Mouse (Mus musculus) G1E (cell line): ENCODE measurements at regions not wholly inside any gene's neighbourhood (a gene's known extent, or its start where the extent isn't known, plus 50 kb on each side); places are given as distances from the start of the nearest gene placed in this dataset.

Source experiments
- ATAC-seq: 2 replicates; pipeline ENCODE4 v1.8.0; 2016; ENCODE audit warnings: mild to moderate bottlenecking; ENCODE audit not compliant: insufficient number of reproducible peaks, poor library complexity, low FRiP score, severe bottlenecking; ENCODE audit errors: extremely low read depth
- DNase-seq: peaks from one replicate; pipeline ENCODE4 v3.0.0; 2012; ENCODE audit warnings: low spot score
- H3K27me3 ChIP-seq: 2 replicates; pipeline ENCODE4 v1.6.1; 2012; ENCODE audit warnings: mild to moderate bottlenecking, low read length, inconsistent platforms; ENCODE audit not compliant: insufficient read depth
- H3K36me3 ChIP-seq: replicated peaks from 2 replicates; pipeline ENCODE3; 2012; ENCODE audit warnings: mild to moderate bottlenecking, inconsistent platforms
- H3K4me1 ChIP-seq: 2 replicates; pipeline ENCODE4 v1.6.1; 2012; ENCODE audit warnings: low read depth, low read length, inconsistent platforms, mixed read lengths; ENCODE audit not compliant: insufficient read depth
- H3K4me3 ChIP-seq: 2 replicates; pipeline ENCODE4 v1.5.1; 2012; ENCODE audit warnings: low read depth, mild to moderate bottlenecking, inconsistent platforms, low read length, moderate library complexity, mixed read lengths
- H3K9me3 ChIP-seq: replicated peaks from 2 replicates; pipeline ENCODE4 v1.6.1; 2012; ENCODE audit warnings: inconsistent platforms
- CTCF ChIP-seq: IDR thresholded peaks from 2 replicates; pipeline ENCODE4 v1.5.1; 2012; ENCODE audit warnings: low read depth, low read length, inconsistent platforms, mixed read lengths
- GATA1 ChIP-seq: IDR thresholded peaks from 2 replicates; pipeline ENCODE4 v1.6.1; 2012; ENCODE audit warnings: borderline replicate concordance, low read length, inconsistent platforms, mixed read lengths
- GATA2 ChIP-seq: IDR thresholded peaks from 2 replicates; pipeline ENCODE4 v1.6.1; 2012; ENCODE audit warnings: low read depth, low read length, inconsistent platforms, borderline replicate concordance
- POLR2AphosphoS5 ChIP-seq: IDR thresholded peaks from 2 replicates; pipeline ENCODE4 v1.6.1; 2012; ENCODE audit warnings: low read depth, low read length, inconsistent platforms; ENCODE audit not compliant: insufficient replicate concordance
- TAL1 ChIP-seq: conservative IDR thresholded peaks from 2 replicates; pipeline ENCODE4 v1.6.1; 2012; ENCODE audit warnings: low read depth, low read length, inconsistent platforms, mixed read lengths

- no peak for ATAC-seq
- DNase-seq = no peak
- TF ChIP-seq GATA2 (no peak), POLR2AphosphoS5 (no peak)
Observed at GRCm38 (mm10) chr4:10285562-10285961, 588.7 kb upstream of the 2610301B20Rik start.

GRCm38 (mm10) chr4:10290326-10290725 is 584.0 kb upstream of the 2610301B20Rik start:
- no peak overlapping the region for H3K4me3 ChIP-seq
- TF ChIP-seq POLR2AphosphoS5 (no peak), TAL1 (no peak), GATA1 (no peak), CTCF (no peak), GATA2 (no peak)
- no peaks in the 10 kb centered on the region for H3K4me1 ChIP-seq
- no peaks in the 10 kb centered on the region for H3K36me3 ChIP-seq
- H3K9me3 ChIP-seq = no peaks in the 10 kb centered on the region
- DNase-seq (no peak), ATAC-seq (no peak)
- no peaks in the 10 kb centered on the region for H3K27me3 ChIP-seq

More at GRCm38 (mm10) chr4:10285562-10285961, 588.7 kb upstream of the 2610301B20Rik start:
- Histone ChIP-seq H3K9me3 (no peaks in the 10 kb centered on the region), H3K4me3 (no peak overlapping the region), H3K36me3 (no peaks in the 10 kb centered on the region), H3K4me1 (no peaks in the 10 kb centered on the region), H3K27me3 (no peaks in the 10 kb centered on the region)

- no peaks in the 10 kb centered on the region for H3K9me3 ChIP-seq
- H3K4me1 ChIP-seq = no peaks in the 10 kb centered on the region
- H3K27me3 ChIP-seq = no peaks in the 10 kb centered on the region
- no peak for TF ChIP-seq POLR2AphosphoS5
- H3K4me3 ChIP-seq = no peak overlapping the region
- no peaks in the 10 kb centered on the region for H3K36me3 ChIP-seq
- ATAC-seq (no peak), DNase-seq (no peak)
Observed at GRCm38 (mm10) chr4:10295012-10295530, 579.2 kb upstream of the 2610301B20Rik start.

GRCm38 (mm10) chr4:10296220-10296619 is 578.1 kb upstream of the 2610301B20Rik start:
- ATAC-seq (no peak), DNase-seq (no peak)
- no peaks in the 10 kb centered on the region for H3K36me3 ChIP-seq
- TF ChIP-seq CTCF (no peak), GATA1 (no peak), POLR2AphosphoS5 (no peak), TAL1 (no peak), GATA2 (no peak)
- H3K4me1 ChIP-seq = no peaks in the 10 kb centered on the region
- no peaks in the 10 kb centered on the region for H3K9me3 ChIP-seq
- no peaks in the 10 kb centered on the region for H3K27me3 ChIP-seq
- no peak overlapping the region for H3K4me3 ChIP-seq

GRCm38 (mm10) chr4:10311886-10312285 is 562.4 kb upstream of the 2610301B20Rik start:
- H3K4me1 ChIP-seq = no peaks in the 10 kb centered on the region
- no peak for ATAC-seq
- no peaks in the 10 kb centered on the region for H3K36me3 ChIP-seq
- no peak for TF ChIP-seq CTCF
- DNase-seq = no peak
- H3K27me3 ChIP-seq = 0 out of 2 replicates have a peak, but pooled peaks cover 3% of the 10 kb centered on the region
- no peaks in the 10 kb centered on the region for H3K9me3 ChIP-seq
- no peak overlapping the region for H3K4me3 ChIP-seq

GRCm38 (mm10) chr4:10315144-10315543 is 559.2 kb upstream of the 2610301B20Rik start:
- TF ChIP-seq CTCF = no peak
- ATAC-seq (no peak), DNase-seq (no peak)
- Histone ChIP-seq H3K4me3 (no peak overlapping the region), H3K4me1 (no peaks in the 10 kb centered on the region), H3K9me3 (no peaks in the 10 kb centered on the region), H3K36me3 (no peaks in the 10 kb centered on the region), H3K27me3 (no peaks in the 10 kb centered on the region; the same call in 1 of the 2 replicates)

- H3K36me3 ChIP-seq = no peaks in the 10 kb centered on the region
- no peaks in the 10 kb centered on the region for H3K9me3 ChIP-seq
- no peaks in the 10 kb centered on the region for H3K4me1 ChIP-seq
- H3K4me3 ChIP-seq = no peak overlapping the region
- H3K27me3 ChIP-seq = no peaks in the 10 kb centered on the region; the same call in 1 of the 2 replicates
- no peak for ATAC-seq
- TF ChIP-seq GATA2 (no peak), GATA1 (no peak), CTCF (no peak), POLR2AphosphoS5 (no peak), TAL1 (no peak)
- no peak for DNase-seq
Observed at GRCm38 (mm10) chr4:10315875-10316274, 558.4 kb upstream of the 2610301B20Rik start.
